ENCODE assay signal across 12 mouse cellular contexts in genomic region chr5:76413886-76414285, GRCm38 (mm10). TPM values are rescaled to one million over a fixed set of nuclear protein-coding genes. Genes with fewer than 3 reads are reported as not detected.
A peak's percentile ranks its signal among the peaks of the same experiment; 100 is the strongest.
DNase-seq lines count a peak whose midpoint lies in the region; ATAC-seq and TF ChIP-seq lines count a peak whose summit lies in the region.
"Had no signal": no experiment of that assay in that cellular context is flagged by ENCODE, and none has a peak within 500 bp of the region (broad histone marks: within the 10 kb centered on the region; RNA-seq: fewer than 3 reads in every experiment).

No protein-coding gene starts in this region.

- no peak overlapping the region for H3K4me2 ChIP-seq in forebrain, embryonic 14.5 days (ENCODE audit: low read length)
- H3K4me2 ChIP-seq in forebrain, embryonic 15.5 days (replicated peaks), result no peak overlapping the region
- H3K4me2 ChIP-seq: lung, embryonic 15.5 days had no signal

- no peaks in the 10 kb centered on the region for H3K4me1 ChIP-seq in forebrain, embryonic 14.5 days (ENCODE audit: control insufficient read depth, insufficient read depth, low read length)
- no peaks in the 10 kb centered on the region for H3K4me1 ChIP-seq in forebrain, embryonic 15.5 days
- H3K4me1 ChIP-seq: lung, embryonic 15.5 days had no signal

- DNase-seq in forebrain, embryonic 14.5 days (ENCODE audit: low spot score), result peak; percentile 51
- peak; percentile 3 to 25 for DNase-seq in layer of hippocampus, adult 2 months (ENCODE audit: low spot score in 2 of 2)
- no peak for DNase-seq in layer of hippocampus, postnatal 36 days
- DNase-seq in NIH3T3 (ENCODE audit: low read depth), result peak; percentile 63
- DNase-seq in lung, postnatal 25 days (ENCODE audit: low spot score), result peak; percentile 5
- DNase-seq in urinary bladder, postnatal 4 days (ENCODE audit: low spot score in 2 of 2), result no peak
- no peak for DNase-seq in right cerebral cortex, adult 18-20 months
- DNase-seq: heart, postnatal 14 days had no signal

- 87% methylated on average over 3 of the region's 3 CpGs for WGBS in forebrain, embryonic 14.5 days
- 92% methylated on average over 3 of the region's 3 CpGs for WGBS in forebrain, embryonic 15.5 days

- H3K36me3 ChIP-seq in forebrain, embryonic 14.5 days (ENCODE audit: control insufficient read depth, insufficient read depth, low read length), result no peaks in the 10 kb centered on the region
- no peaks in the 10 kb centered on the region for H3K36me3 ChIP-seq in forebrain, embryonic 15.5 days
- H3K36me3 ChIP-seq: lung, embryonic 15.5 days had no signal

- no peak overlapping the region for H3K27ac ChIP-seq in forebrain, embryonic 14.5 days (ENCODE audit: low read depth, low read length)
- H3K27ac ChIP-seq in forebrain, embryonic 15.5 days (replicated peaks), result no peak overlapping the region
- no peak overlapping the region for H3K27ac ChIP-seq in layer of hippocampus, adult 2 months
- H3K27ac ChIP-seq: lung, embryonic 15.5 days had no signal

- H3K9ac ChIP-seq in forebrain, embryonic 14.5 days (ENCODE audit: low read length), result no peak overlapping the region
- no peak overlapping the region for H3K9ac ChIP-seq in forebrain, embryonic 15.5 days (replicated peaks)
- H3K9ac ChIP-seq: lung, embryonic 15.5 days had no signal

- peak; percentile 84 for TF ChIP-seq CTCF in layer of hippocampus, adult 2 months (conservative IDR thresholded peaks at IDR 0.05)

- no peaks in the 10 kb centered on the region for H3K27me3 ChIP-seq in forebrain, embryonic 14.5 days (replicated peaks; ENCODE audit: control insufficient read depth, insufficient read depth, low read length)
- H3K27me3 ChIP-seq in forebrain, embryonic 15.5 days, result no peaks in the 10 kb centered on the region
- H3K27me3 ChIP-seq: lung, embryonic 15.5 days had no signal

- no peak for ATAC-seq in forebrain, embryonic 14.5 days
- no peak for ATAC-seq in forebrain, embryonic 15.5 days (replicated peaks)

- no peak overlapping the region for H3K4me3 ChIP-seq in forebrain, embryonic 14.5 days (ENCODE audit: low read depth, low read length)
- no peak overlapping the region for H3K4me3 ChIP-seq in forebrain, embryonic 15.5 days
- no peak overlapping the region for H3K4me3 ChIP-seq in layer of hippocampus, adult 2 months
- H3K4me3 ChIP-seq: lung, embryonic 15.5 days had no signal

- no peaks in the 10 kb centered on the region for H3K9me3 ChIP-seq in forebrain, embryonic 14.5 days (replicated peaks; ENCODE audit: control insufficient read depth, low read length)
- H3K9me3 ChIP-seq in forebrain, embryonic 15.5 days, result no peaks in the 10 kb centered on the region
- H3K9me3 ChIP-seq: lung, embryonic 15.5 days had no signal

RNA-seq across cellular contexts. Expression of gene Nmu, which starts 50.3 kb away (rescaled TPM):
- polyA plus RNA-seq in forebrain, embryonic 14.5 days (2014; fragmentation: Nextera tagmentation; extraction: Ambion mirVana), result 0.54 TPM in 1 of 2 replicates, not detected in the other
- polyA plus RNA-seq in forebrain, embryonic 15.5 days (2015; fragmentation: Nextera tagmentation; extraction: Ambion mirVana), result 0.42 TPM in 1 of 2 replicates, not detected in the other
- total RNA-seq in layer of hippocampus, adult 2 months (2021), result not detected
- not detected for total RNA-seq in layer of hippocampus, postnatal 36 days (2021)
- total RNA-seq: gastrocnemius, adult 18-20 months; heart, postnatal 14 days; layer of hippocampus, postnatal 25 days had no signal

Comparison
In these comparisons a context has a peak if more than half of its experiments do, and no peak if none do; other contexts are left out.
1. DNase-seq: peak in forebrain, embryonic 14.5 days (single experiment), layer of hippocampus, adult 2 months (2 of 2), NIH3T3 (single experiment) and lung, postnatal 25 days (single experiment); none in layer of hippocampus, postnatal 36 days (0 of 2), urinary bladder, postnatal 4 days (0 of 2) and right cerebral cortex, adult 18-20 months (single experiment).